14 mouse cellular contexts compared by ENCODE assay signal in the genomic region with DNA sequence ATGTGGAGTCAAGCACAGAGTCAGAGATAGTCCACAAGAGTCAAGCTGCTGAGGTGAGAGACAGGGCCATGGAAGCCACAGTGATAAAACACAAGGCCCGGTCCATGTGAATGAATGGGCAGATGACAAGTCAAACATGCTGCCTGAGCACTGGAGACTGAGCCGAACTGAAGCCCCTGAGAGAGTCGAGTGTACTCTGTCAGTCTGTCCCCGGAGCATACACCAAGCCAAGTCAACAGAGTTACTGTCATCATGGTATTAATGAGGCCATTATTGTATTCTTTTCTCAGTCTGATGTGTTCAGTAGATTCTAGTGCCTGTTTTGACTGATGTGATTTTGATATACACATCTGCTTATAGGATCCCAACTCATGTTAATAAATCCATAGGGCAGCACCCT.
"Had no signal": no experiment of that assay in that cellular context is flagged by ENCODE, and none has a peak within 500 bp of the region (broad histone marks: within the 10 kb centered on the region; RNA-seq: fewer than 3 reads in every experiment).

No protein-coding gene starts in this region.

- ATAC-seq: liver, embryonic 12.5 days had no signal

- H3K36me3 ChIP-seq: kidney, embryonic 15.5 days; limb, embryonic 15.5 days; liver, embryonic 12.5 days; midbrain, embryonic 12.5 days had no signal

- DNase-seq: kidney, adult 2 months; kidney, postnatal 25 days; lung, embryonic 14.5 days; lung, postnatal 10 days; lung, postnatal 4 days; retina, postnatal 1 day; right cerebral cortex, postnatal 4 days; spleen, adult 18-20 months; thymus, adult 18-20 months; thymus, postnatal 14 days had no signal

- H3K27ac ChIP-seq: kidney, embryonic 15.5 days; limb, embryonic 15.5 days; liver, embryonic 12.5 days; midbrain, embryonic 12.5 days had no signal

- H3K4me2 ChIP-seq: kidney, embryonic 15.5 days; limb, embryonic 15.5 days; liver, embryonic 12.5 days; lung, embryonic 14.5 days; midbrain, embryonic 12.5 days had no signal

- H3K9me3 ChIP-seq: kidney, embryonic 15.5 days; limb, embryonic 15.5 days; liver, embryonic 12.5 days; midbrain, embryonic 12.5 days had no signal

- H3K4me3 ChIP-seq: kidney, embryonic 15.5 days; limb, embryonic 15.5 days; liver, embryonic 12.5 days; midbrain, embryonic 12.5 days had no signal

- H3K4me1 ChIP-seq: kidney, embryonic 15.5 days; limb, embryonic 15.5 days; liver, embryonic 12.5 days had no signal

- H3K27me3 ChIP-seq: kidney, embryonic 15.5 days; limb, embryonic 15.5 days; liver, embryonic 12.5 days; midbrain, embryonic 12.5 days had no signal

- H3K9ac ChIP-seq: kidney, embryonic 15.5 days; limb, embryonic 15.5 days; liver, embryonic 12.5 days; lung, embryonic 14.5 days; midbrain, embryonic 12.5 days had no signal
